12 mouse cellular contexts compared by ENCODE assay signal in genomic region chr2:158109516-158109915, GRCm38 (mm10). TPM values are rescaled to one million over a fixed set of nuclear protein-coding genes. Genes with fewer than 3 reads are reported as not detected.
DNase-seq lines count a peak whose midpoint lies in the region; ATAC-seq lines count a peak whose summit lies in the region.
"Had no signal": no experiment of that assay in that cellular context is flagged by ENCODE, and none has a peak within 500 bp of the region (broad histone marks: within the 10 kb centered on the region; RNA-seq: fewer than 3 reads in every experiment).

No protein-coding gene starts in this region.

- 77% methylated on average over 8 of the region's 8 CpGs for WGBS in forebrain, embryonic 10.5 days
- 75% methylated on average over 8 of the region's 8 CpGs for WGBS in forebrain, embryonic 11.5 days
- WGBS in heart, embryonic 13.5 days = 45% methylated on average over 8 of the region's 8 CpGs

- peaks cover 14% of the 10 kb centered on the region for H3K4me1 ChIP-seq in forebrain, embryonic 10.5 days
- no peaks in the 10 kb centered on the region for H3K4me1 ChIP-seq in forebrain, embryonic 11.5 days (replicated peaks; ENCODE audit: control insufficient read depth, insufficient read depth, low read length)
- H3K4me1 ChIP-seq in heart, embryonic 13.5 days = peaks cover 51% of the 10 kb centered on the region

- H3K27ac ChIP-seq in forebrain, embryonic 10.5 days = peak overlapping the region; percentile 26; the same call in 1 of the 2 replicates
- H3K27ac ChIP-seq in forebrain, embryonic 11.5 days (ENCODE audit: low read depth, low read length) = no peak overlapping the region
- H3K27ac ChIP-seq in heart, embryonic 13.5 days (replicated peaks) = peak overlapping the region; percentile 75
- H3K27ac ChIP-seq: liver, embryonic 14.5 days had no signal

- no peaks in the 10 kb centered on the region for H3K36me3 ChIP-seq in forebrain, embryonic 10.5 days (replicated peaks)
- no peaks in the 10 kb centered on the region for H3K36me3 ChIP-seq in forebrain, embryonic 11.5 days (ENCODE audit: control insufficient read depth, insufficient read depth, low read length)
- H3K36me3 ChIP-seq in heart, embryonic 13.5 days = no peaks in the 10 kb centered on the region

- no peak overlapping the region for H3K4me3 ChIP-seq in forebrain, embryonic 10.5 days
- H3K4me3 ChIP-seq in forebrain, embryonic 11.5 days (ENCODE audit: low read depth, low read length) = no peak overlapping the region
- H3K4me3 ChIP-seq in heart, embryonic 13.5 days = no peak overlapping the region

- H3K27me3 ChIP-seq in forebrain, embryonic 10.5 days (ENCODE audit: poor library complexity, severe bottlenecking) = no peaks in the 10 kb centered on the region
- no peaks in the 10 kb centered on the region for H3K27me3 ChIP-seq in forebrain, embryonic 11.5 days (ENCODE audit: control insufficient read depth, insufficient read depth, low read length)
- H3K27me3 ChIP-seq in heart, embryonic 13.5 days (replicated peaks) = no peaks in the 10 kb centered on the region

- ATAC-seq in forebrain, embryonic 11.5 days (replicated peaks; ENCODE audit: low FRiP score) = no peak
- no peak for ATAC-seq in heart, embryonic 13.5 days (ENCODE audit: extremely low read depth, insufficient number of reproducible peaks, low FRiP score, low TSS enrichment)

- DNase-seq in forebrain, embryonic 10.5 days (ENCODE audit: extremely low spot score, low spot score) = no peak
- no peak for DNase-seq in forebrain, embryonic 11.5 days (ENCODE audit: low spot score)
- DNase-seq in 3134 (ENCODE audit: extremely low read depth, insufficient read length, low spot score) = peak; percentile 52
- peak; percentile 31 for DNase-seq in liver
- no peak for DNase-seq in right cerebral cortex, postnatal 10 days (ENCODE audit: low spot score in 2 of 2)
- no peak for DNase-seq in adrenal gland, adult 8-10 months
- DNase-seq in layer of hippocampus, postnatal 25 days (ENCODE audit: extremely low spot score in 1 of 2, low spot score in 1 of 2) = no peak
- DNase-seq: B cell, adult 2 months; cerebellum, postnatal 25 days; thymus, postnatal 4 days had no signal

- H3K9me3 ChIP-seq in forebrain, embryonic 10.5 days = no peaks in the 10 kb centered on the region
- no peaks in the 10 kb centered on the region for H3K9me3 ChIP-seq in forebrain, embryonic 11.5 days (ENCODE audit: control insufficient read depth, low read length)
- H3K9me3 ChIP-seq in heart, embryonic 13.5 days = no peaks in the 10 kb centered on the region

- H3K4me2 ChIP-seq in forebrain, embryonic 11.5 days (ENCODE audit: low read depth, low read length, severe bottlenecking) = no peak overlapping the region
- no peak overlapping the region for H3K4me2 ChIP-seq in heart, embryonic 13.5 days

- H3K9ac ChIP-seq in forebrain, embryonic 11.5 days (ENCODE audit: low read length) = no peak overlapping the region
- H3K9ac ChIP-seq in heart, embryonic 13.5 days = peak overlapping the region; percentile 41; the same call in 1 of the 2 replicates
- H3K9ac ChIP-seq: liver, embryonic 14.5 days had no signal

RNA-seq across cellular contexts. Expression of gene Tgm2, which starts 36.7 kb away (rescaled TPM):
- polyA plus RNA-seq in forebrain, embryonic 10.5 days (2016; fragmentation: Nextera tagmentation; extraction: Ambion mirVana) = 6.3 and 7.2 TPM in 2 replicates
- polyA plus RNA-seq in forebrain, embryonic 11.5 days (2014; fragmentation: Nextera tagmentation; extraction: Ambion mirVana) = 4.2 and 4.7 TPM in 2 replicates
- 218 and 237 TPM in 2 replicates for polyA plus RNA-seq in heart, embryonic 13.5 days (2015; fragmentation: Nextera tagmentation; extraction: Ambion mirVana)
- 10 to 100 TPM; 58.1 to 75.3 (median 62.3) TPM for total RNA-seq in adrenal gland, adult 8-10 months (2022)
- 10 to 100 TPM in 1 of 2 experiments, 1 to 10 TPM in 1; 6.3 to 11.2 TPM for total RNA-seq in layer of hippocampus, postnatal 25 days (2021)

Comparison
In these comparisons a context has a peak if more than half of its experiments do, and no peak if none do; other contexts are left out.
1. DNase-seq: peak in 3134 (single experiment) and liver (single experiment); none in forebrain, embryonic 10.5 days (single experiment), forebrain, embryonic 11.5 days (single experiment), right cerebral cortex, postnatal 10 days (0 of 2), adrenal gland, adult 8-10 months (single experiment) and layer of hippocampus, postnatal 25 days (0 of 2).
2. RNA of gene Tgm2, which starts 36.7 kb away (polyA plus RNA-seq): 218 to 237 TPM in heart, embryonic 13.5 days; 6.3 to 7.2 TPM in forebrain, embryonic 10.5 days and 4.2 to 4.7 TPM in forebrain, embryonic 11.5 days; every median in the first group is over 10 times any median in the second.